Mouse (Mus musculus) cortical plate, adult 2 months (tissue): ENCODE data around the gene Ttc3.

Source experiments
- CTCF ChIP-seq: fragments of 200-500 bp; IDR thresholded peaks from 2 replicates; pipeline ENCODE4 v1.5.1; 2011; ENCODE audit warnings: mild to moderate bottlenecking, control low read depth, low read length; ENCODE audit not compliant: insufficient read depth; ENCODE audit errors: extremely low read depth
- POLR2A ChIP-seq: fragments of 200-500 bp; IDR thresholded peaks from 2 replicates; pipeline ENCODE4 v1.6.1; 2011; ENCODE audit warnings: mild to moderate bottlenecking, low read length, control low read depth; ENCODE audit not compliant: insufficient read depth; ENCODE audit errors: extremely low read depth

- TF ChIP-seq POLR2A (no peak), CTCF (no peak)
Observed at GRCm38 (mm10) chr16:94484752-94485535, 114.5 kb downstream of the Ttc3 start.
